Mouse (Mus musculus) bone marrow, adult 2 months (tissue): Measurements from ENCODE around the gene Arl3. TPM values are rescaled to one million over a fixed set of nuclear protein-coding genes. Genes with fewer than 3 reads are reported as not detected.

ENCODE experiments used
- H3K27ac ChIP-seq: fragments of 200-500 bp; 2 replicates; pipeline ENCODE4 v1.5.1; 2012; ENCODE audit warnings: low read depth, mild to moderate bottlenecking, control low read depth, inconsistent platforms, low read length; ENCODE audit not compliant: control insufficient read depth, poor library complexity, insufficient read depth
- H3K4me1 ChIP-seq: fragments of 200-500 bp; 2 replicates; pipeline ENCODE4 v1.6.1; 2011; ENCODE audit warnings: low read length; ENCODE audit not compliant: control insufficient read depth, insufficient read depth
- H3K4me3 ChIP-seq: fragments of 200-500 bp; replicated peaks from 2 replicates; pipeline ENCODE3; 2011; ENCODE audit warnings: mild to moderate bottlenecking, low read depth, low read length, control low read depth; ENCODE audit not compliant: control insufficient read depth
- CTCF ChIP-seq: fragments of 200-500 bp; IDR thresholded peaks from 2 replicates; pipeline ENCODE4 v1.5.1; 2011; ENCODE audit warnings: low read length, control low read depth; ENCODE audit not compliant: control insufficient read depth, insufficient read depth
- POLR2A ChIP-seq: fragments of 200-500 bp; IDR thresholded peaks from 2 replicates; pipeline ENCODE4 v1.6.1; 2011; ENCODE audit warnings: low read depth, mild to moderate bottlenecking, control low read depth, low read length, borderline replicate concordance; ENCODE audit not compliant: control insufficient read depth
- WGBS: fragments of 180-500 bp; shearing (Covaris S2); methylation state at CpG from one replicate; pipeline ENCODE4 v1.1.7; 2018; 5-methylcytosine and 5-hydroxymethylcytosine counted together
- polyA plus RNA-seq: library from polyadenylated mRNA; stranded (reverse); fragments of >200 nt; gene quantifications from 2 replicates; pipeline ENCODE4 v1.2.4, GENCODE M21; 2011; ENCODE audit warnings: low replicate concordance; ENCODE audit not compliant: missing spikeins, insufficient read depth, insufficient read length

Arl3 gene
- polyA plus RNA-seq, 1 experiment = 18.3 TPM

- no peaks in the 10 kb centered on the region; the same call in 1 of the 2 replicates for H3K4me1 ChIP-seq
These were observed 86.3 kb downstream of the Arl3 start for GRCm38 (mm10) chr19:46486709-46487108.

GRCm38 (mm10) chr19:46485847-46486246 is 87.2 kb downstream of the Arl3 start:
- TF ChIP-seq CTCF = no peak
- TF ChIP-seq POLR2A = no peak
- WGBS = 81% methylated on average over 9 of the region's 9 CpGs
- no peaks in the 10 kb centered on the region; the same call in 1 of the 2 replicates for H3K4me1 ChIP-seq

More at GRCm38 (mm10) chr19:46486709-46487108, 86.3 kb downstream of the Arl3 start:
- Histone ChIP-seq H3K4me3 (no peak overlapping the region), H3K27ac (no peak overlapping the region)
- 7% methylated on average over 2 of the region's 2 CpGs for WGBS
- TF ChIP-seq CTCF (no peak), POLR2A (no peak)

GRCm38 (mm10) chr19:46484518-46484917 is 88.5 kb downstream of the Arl3 start:
- Histone ChIP-seq H3K27ac (no peak overlapping the region), H3K4me1 (no peaks in the 10 kb centered on the region; the same call in 1 of the 2 replicates), H3K4me3 (no peak overlapping the region)
- 72% methylated on average over 5 of the region's 5 CpGs for WGBS
- TF ChIP-seq POLR2A (no peak), CTCF (no peak)

More at GRCm38 (mm10) chr19:46485847-46486246, 87.2 kb downstream of the Arl3 start:
- Histone ChIP-seq H3K27ac (no peak overlapping the region), H3K4me3 (no peak overlapping the region)

- Histone ChIP-seq H3K4me3 (no peak overlapping the region), H3K27ac (no peak overlapping the region), H3K4me1 (no peaks in the 10 kb centered on the region; the same call in 1 of the 2 replicates)
- TF ChIP-seq CTCF (no peak), POLR2A (no peak)
- WGBS = 73% methylated on average over 15 of the region's 15 CpGs
These were observed 89.2 kb downstream of the Arl3 start for GRCm38 (mm10) chr19:46483701-46484328.

GRCm38 (mm10) chr19:46482896-46483516 is 90.0 kb downstream of the Arl3 start:
- H3K4me1 ChIP-seq = peaks cover 3% of the 10 kb centered on the region
- 17% methylated on average over 17 of the region's 17 CpGs for WGBS
- H3K4me3 ChIP-seq = no peak overlapping the region

GRCm38 (mm10) chr19:46481756-46482155 is 91.2 kb downstream of the Arl3 start:
- Histone ChIP-seq H3K4me3 (no peak overlapping the region), H3K4me1 (peaks cover 3% of the 10 kb centered on the region), H3K27ac (no peak overlapping the region)
- no peak for TF ChIP-seq CTCF
- WGBS = 69% methylated on average over 4 of the region's 4 CpGs

More at GRCm38 (mm10) chr19:46482896-46483516, 90.0 kb downstream of the Arl3 start:
- H3K27ac ChIP-seq = no peak overlapping the region
- TF ChIP-seq POLR2A = no peak

GRCm38 (mm10) chr19:46481352-46481751 is 91.6 kb downstream of the Arl3 start:
- Histone ChIP-seq H3K4me1 (peaks cover 3% of the 10 kb centered on the region), H3K4me3 (no peak overlapping the region), H3K27ac (no peak overlapping the region)
- no peak for TF ChIP-seq CTCF
- no peak for TF ChIP-seq POLR2A
- 85% methylated on average over 3 of the region's 3 CpGs for WGBS

Other genes starting within 250 kb of the Arl3 start
- 1.1 and 4.8 TPM in 2 replicates for gene Psd, start 246.0 kb downstream of the Arl3 start, polyA plus RNA-seq
- 1.2 and 3.0 TPM in 2 replicates for gene Fbxl15, start 245.0 kb downstream of the Arl3 start, polyA plus RNA-seq
- gene Cuedc2, start 234.5 kb downstream of the Arl3 start, polyA plus RNA-seq = 74.9 and 161 TPM in 2 replicates
- gene Mfsd13a, start 232.1 kb downstream of the Arl3 start, polyA plus RNA-seq = 5.1 and 14.9 TPM in 2 replicates
- 1.1 TPM in 1 of 2 replicates, not detected in the other for gene 2310034G01Rik, start 222.9 kb downstream of the Arl3 start, polyA plus RNA-seq
- gene Actr1a, start 177.4 kb downstream of the Arl3 start, polyA plus RNA-seq = 40.3 and 53.5 TPM in 2 replicates
- 5.3 and 6.3 TPM in 2 replicates for gene Sufu, start 176.3 kb downstream of the Arl3 start, polyA plus RNA-seq
- gene Trim8, start 71.5 kb downstream of the Arl3 start, polyA plus RNA-seq = 13.9 and 25.9 TPM in 2 replicates
- gene Sfxn2, start 167 bp upstream of the Arl3 start, polyA plus RNA-seq = 4.3 and 9.4 TPM in 2 replicates
- gene Wbp1l, start 25.9 kb upstream of the Arl3 start, polyA plus RNA-seq = 15.8 and 29.3 TPM in 2 replicates
- not detected in 2 replicates for gene Cyp17a1, start 100.0 kb upstream of the Arl3 start, polyA plus RNA-seq
- 4.0 and 6.2 TPM in 2 replicates for gene Borcs7, start 116.7 kb upstream of the Arl3 start, polyA plus RNA-seq
- 3.9 and 8.5 TPM in 2 replicates for gene As3mt, start 134.3 kb upstream of the Arl3 start, polyA plus RNA-seq
- 5.7 and 10.5 TPM in 2 replicates for gene Cnnm2, start 188.4 kb upstream of the Arl3 start, polyA plus RNA-seq